Mouse (Mus musculus) effector memory CD4-positive, alpha-beta T cell, adult 5 months (primary cell): ENCODE data around the gene Osbpl10. TPM values are rescaled to one million over a fixed set of nuclear protein-coding genes. Genes with fewer than 3 reads are reported as not detected.

Experiments
- polyA plus RNA-seq: library from polyadenylated mRNA; unstranded; fragments of 100-300 nt; shearing (Covaris generic); gene quantifications from one replicate; pipeline ENCODE4 v1.2.1, GENCODE M21; 2017

Gene Osbpl10
- polyA plus RNA-seq = not detected

DNA sequence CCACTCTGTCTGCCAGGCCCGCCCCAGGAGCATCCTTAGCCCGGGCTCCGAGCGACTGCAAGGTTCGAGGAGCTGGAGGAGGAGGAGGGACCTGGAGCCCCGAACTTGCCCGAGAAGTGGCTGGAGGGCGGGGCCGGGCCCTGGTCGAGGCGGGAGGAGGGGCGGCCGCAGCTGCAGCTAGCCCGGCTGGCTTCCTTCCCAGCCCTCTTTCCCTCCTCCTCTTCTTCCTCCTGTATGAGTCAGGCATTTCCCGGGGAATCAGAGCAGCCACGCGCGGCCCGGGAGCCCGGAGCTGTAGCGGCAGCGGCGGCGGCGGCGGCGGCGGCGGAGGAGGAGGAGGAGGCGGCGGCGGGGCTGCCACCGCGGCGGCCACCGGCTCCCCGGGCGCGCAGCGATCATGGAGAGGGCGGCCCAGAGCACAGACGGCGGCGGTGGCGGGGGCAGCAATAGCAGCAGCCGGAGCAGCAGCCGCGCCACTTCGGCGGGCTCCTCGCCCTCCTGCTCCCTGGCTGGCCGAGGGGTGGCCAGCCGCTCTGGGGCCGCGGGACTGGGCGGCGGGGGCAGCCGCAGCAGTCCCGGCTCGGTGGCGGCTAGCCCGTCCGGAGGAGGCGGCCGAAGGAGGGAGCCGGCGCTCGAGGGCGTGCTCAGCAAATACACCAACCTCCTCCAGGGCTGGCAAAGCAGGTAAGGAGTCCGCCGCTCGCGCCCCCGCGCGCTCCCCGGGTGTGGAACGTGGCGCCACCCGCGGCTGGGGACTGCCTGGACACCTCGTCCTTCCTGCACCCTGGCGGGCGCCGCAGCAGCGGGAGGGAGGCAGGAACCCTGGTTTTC, at the start of gene Osbpl10:
TSS of gene Osbpl10 (plus strand) at position 289 of the 831 bp plus-strand sequence.

GRCm38 (mm10) chr9:114933723-114934171, 44.6 kb upstream of the Osbpl10 start, which contains the start of gene Gpd1l:
Gene Gpd1l, minus strand, starts transcription at chr9:114933987.

DNA sequence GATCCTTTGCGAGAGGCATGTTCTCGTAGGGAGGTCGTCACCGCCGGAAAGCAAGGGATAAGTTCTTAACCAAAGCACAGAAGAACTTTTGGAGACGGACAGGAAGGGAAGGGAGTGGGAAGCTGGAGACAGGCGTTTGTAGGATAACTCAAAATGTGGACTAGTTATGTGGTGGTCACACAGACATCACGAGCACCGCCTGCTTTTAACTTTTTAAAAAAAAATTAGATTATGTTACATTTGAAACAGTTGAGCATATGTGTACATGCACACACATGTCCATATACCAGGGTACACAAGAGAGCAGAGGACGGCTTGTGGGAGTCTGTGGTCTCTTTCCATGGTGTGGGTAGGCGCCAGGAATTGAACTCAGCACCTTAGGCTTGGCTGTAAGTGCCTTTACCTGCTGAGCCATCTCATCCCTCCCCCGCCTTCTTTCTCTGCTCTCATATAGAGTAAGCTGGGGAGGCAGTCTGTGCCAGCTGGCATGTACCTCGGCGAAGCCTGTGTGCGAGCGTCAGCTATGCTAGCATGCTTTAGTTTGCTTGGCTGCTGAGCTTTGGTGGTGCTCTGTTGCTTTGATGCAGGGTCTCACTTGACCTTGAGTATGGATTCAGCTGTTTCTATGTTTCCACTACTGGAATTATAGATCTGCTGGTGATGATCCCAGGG, 4.5 kb downstream of the Osbpl10 start, which contains the start of gene Rps27rt:
TSS of gene Rps27rt (minus strand) at position 51 of the 672 bp plus-strand sequence.

Other genes with a start within 250 kb of the Osbpl10 start
- 164 TPM for gene Cmtm6, start 247.5 kb upstream of the Osbpl10 start, polyA plus RNA-seq
- 68.1 TPM for gene Cmtm7, start 196.7 kb upstream of the Osbpl10 start, polyA plus RNA-seq
- not detected for gene Cmtm8, start 134.4 kb upstream of the Osbpl10 start, polyA plus RNA-seq
- gene Gpd1l, start 44.6 kb upstream of the Osbpl10 start, polyA plus RNA-seq = 20.8 TPM
- 3,229 TPM for gene Rps27rt, start 4.2 kb downstream of the Osbpl10 start, polyA plus RNA-seq